Mouse (Mus musculus): ENCODE measurements at regions not wholly inside any gene's neighbourhood (a gene's known extent, or its start where the extent isn't known, plus 50 kb on each side); places are given as distances from the start of the nearest gene placed in this dataset.

GRCm38 (mm10) chr6:122394160-122394559 lies 53.8 kb upstream of the Phc1 start:
- in situ Hi-C loops (cut with MboI; ENCODE audit: unreplicated experiment in 2 of 2) = loop anchor here (5.0 to 10.0 kb wide), 4 partner anchors 137 to 1057 kb away; no protein-coding TSS in a partner anchor

GRCm38 (mm10) chr6:122393231-122393881 lies 53.0 kb upstream of the Phc1 start:
- in situ Hi-C loops (cut with MboI; ENCODE audit: unreplicated experiment in 2 of 2) = loop anchor here (5.0 to 10.0 kb wide), 4 partner anchors 136 to 1056 kb away; no protein-coding TSS in a partner anchor

- in situ Hi-C loops (cut with MboI; ENCODE audit: unreplicated experiment in 2 of 2) = loop anchor here (5.0 to 10.0 kb wide), 4 partner anchors 135 to 1055 kb away; no protein-coding TSS in a partner anchor
These were observed 51.6 kb upstream of the Phc1 start for GRCm38 (mm10) chr6:122391725-122392667.

- in situ Hi-C loops (cut with MboI; ENCODE audit: unreplicated experiment in 2 of 2) = loop anchor here (5.0 to 10.0 kb wide), 4 partner anchors 134 to 1054 kb away; no protein-coding TSS in a partner anchor
These were observed 50.8 kb upstream of the Phc1 start for GRCm38 (mm10) chr6:122391126-122391525.

- in situ Hi-C loops (cut with MboI; ENCODE audit: unreplicated experiment in 2 of 2) = loop anchor here (5.0 to 10.0 kb wide), 4 partner anchors 133 to 1053 kb away; no protein-coding TSS in a partner anchor
These were observed 50.4 kb upstream of the Phc1 start for GRCm38 (mm10) chr6:122390720-122391119.
